Mouse (Mus musculus) heart, adult 8-10 months (tissue): ENCODE results near the gene Gnpat. TPM values are rescaled to one million over a fixed set of nuclear protein-coding genes. Genes with fewer than 3 reads are reported as not detected.

ENCODE experiments used
- DNase-seq: peaks from one replicate; pipeline ENCODE4 v3.0.0; 2022; ENCODE audit warnings: low spot score
- total RNA-seq, 4 experiments: library from RNA; stranded (reverse); gene quantifications; 2 replicates each; pipeline ENCODE4 v1.2.4; 2022

The Gnpat gene
- total RNA-seq, 4 experiments from 2014 or later: 184 to 202 (median 188) TPM

DNA sequence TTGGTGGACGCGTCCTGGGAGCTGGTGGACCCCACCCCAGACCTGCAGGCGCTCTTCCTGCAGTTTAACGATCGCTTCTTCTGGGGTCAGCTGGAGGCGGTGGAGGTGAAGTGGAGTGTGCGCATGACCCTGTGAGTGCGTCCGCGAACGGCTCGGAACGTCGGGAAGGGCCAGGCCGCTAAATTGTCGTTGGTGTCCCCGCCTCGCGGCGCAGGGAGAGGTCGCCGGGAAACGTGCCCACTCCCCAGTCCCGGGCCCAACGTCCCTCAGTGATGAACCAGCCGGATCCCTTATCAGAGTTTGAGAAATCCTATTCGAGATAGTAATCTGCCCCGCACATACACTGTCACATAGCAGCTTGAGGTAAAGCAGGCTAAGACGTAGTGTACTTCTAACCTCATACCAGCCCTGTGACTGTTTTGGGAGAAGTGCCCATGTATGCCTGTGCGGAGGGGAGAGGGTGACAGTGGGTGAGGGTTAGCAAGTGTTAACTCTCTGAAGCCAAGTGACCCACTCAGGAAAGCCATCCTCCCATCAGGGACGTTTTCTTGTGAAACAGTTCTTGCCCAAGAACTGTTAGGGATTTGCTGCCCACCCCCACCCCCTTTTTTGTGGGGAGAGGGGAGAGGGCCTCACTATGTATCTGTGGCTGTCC lies 35.5 kb downstream of the Gnpat start:
- DNase-seq: no peak

DNA sequence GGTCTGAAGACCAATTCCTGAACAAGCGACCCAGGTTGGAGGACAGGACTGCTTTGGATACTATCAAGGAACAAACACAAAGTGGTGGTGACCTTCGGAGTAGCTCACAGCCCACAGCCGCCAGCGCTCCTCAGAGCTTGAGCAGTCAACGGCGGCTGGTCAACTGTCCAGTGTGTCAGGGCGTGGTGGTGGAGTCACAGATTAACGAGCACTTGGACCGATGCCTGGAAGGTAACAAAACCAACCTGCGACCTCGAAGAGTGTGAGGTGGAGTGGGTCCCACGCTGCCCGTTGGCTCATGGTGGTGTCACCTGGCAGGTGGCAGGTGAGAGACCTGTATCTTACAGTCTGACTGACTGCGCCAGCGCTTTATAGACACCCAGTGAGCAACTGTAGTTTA lies 40.4 kb downstream of the Gnpat start:
- no peak for DNase-seq

GRCm38 (mm10) chr8:124905482-124905881 lies 42.6 kb downstream of the Gnpat start:
- DNase-seq: no peak

GRCm38 (mm10) chr8:124909936-124910335 lies 47.1 kb downstream of the Gnpat start:
- DNase-seq: peak; percentile 63

DNA sequence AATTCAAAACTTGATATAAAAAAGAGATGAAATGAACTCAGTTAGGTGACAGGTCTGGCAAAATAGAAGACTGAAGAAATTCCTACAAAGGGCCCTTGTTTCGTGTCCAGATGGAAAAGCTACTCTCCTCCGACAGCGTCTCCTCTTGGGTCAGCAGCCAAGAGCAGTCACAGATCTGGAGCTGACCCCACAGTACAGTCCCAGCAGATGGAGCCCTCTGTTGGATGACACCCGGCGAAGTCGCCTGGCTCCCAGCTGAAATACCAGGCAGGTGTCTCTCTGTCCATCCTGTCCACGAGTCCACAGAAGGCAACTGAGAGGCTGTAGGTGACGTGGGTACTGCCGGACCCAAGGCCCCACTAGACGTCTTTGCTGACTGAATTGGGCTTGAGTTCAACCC lies 47.5 kb downstream of the Gnpat start:
- DNase-seq: peak; percentile 31

DNA sequence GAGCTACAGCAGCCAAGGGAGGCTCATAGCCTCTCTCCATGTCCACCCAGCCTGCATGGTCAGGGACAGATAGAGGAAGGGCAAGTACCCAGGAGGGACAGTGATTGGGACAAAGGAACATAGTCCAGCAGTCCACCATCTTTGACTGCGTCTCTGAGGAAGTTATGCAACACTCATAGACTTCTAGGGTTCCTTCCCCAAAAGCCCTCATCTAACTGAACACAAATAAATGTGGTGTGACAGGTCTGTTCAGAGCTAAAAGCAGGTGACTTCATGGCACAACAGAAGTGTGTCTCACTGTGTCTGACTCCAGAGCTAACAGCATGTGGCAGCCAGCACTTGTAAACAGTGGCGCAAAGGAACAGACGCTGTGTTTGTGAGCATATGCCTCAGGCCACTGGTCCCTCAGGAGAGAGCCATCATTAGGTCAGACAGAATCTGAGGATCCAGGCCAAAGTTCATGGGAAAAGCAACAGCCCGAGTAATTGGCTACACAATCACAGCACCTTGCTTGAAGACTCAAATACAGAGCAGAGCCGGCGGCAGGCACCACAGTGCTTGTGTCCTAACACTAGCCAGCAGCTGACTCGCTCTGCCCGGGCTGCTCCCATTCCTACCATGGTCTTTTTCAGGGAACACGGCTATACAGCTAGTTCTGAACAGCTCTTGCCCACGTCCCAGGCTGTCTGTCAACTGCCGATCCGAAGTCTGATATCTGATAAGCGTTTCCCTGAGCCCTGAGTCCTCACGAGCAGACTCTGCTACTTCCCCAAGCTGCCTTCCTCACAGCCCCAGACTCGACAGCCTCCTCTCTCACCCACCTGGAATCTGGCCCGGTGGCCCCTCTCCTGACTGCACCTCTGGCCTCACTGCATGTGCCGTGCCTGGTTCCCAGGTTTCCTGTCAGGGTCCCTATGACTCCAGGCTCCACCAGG lies 49.4 kb downstream of the Gnpat start:
- no peak for DNase-seq

- no peak for DNase-seq
Observed at GRCm38 (mm10) chr8:124914061-124914460, 51.2 kb downstream of the Gnpat start.

GRCm38 (mm10) chr8:124917741-124918484 lies 55.1 kb downstream of the Gnpat start:
- DNase-seq: no peak

GRCm38 (mm10) chr8:124921369-124922279 lies 58.8 kb downstream of the Gnpat start:
- peak; percentile 47 for DNase-seq

- no peak for DNase-seq
Observed at GRCm38 (mm10) chr8:124922490-124923089, 59.8 kb downstream of the Gnpat start.

DNA sequence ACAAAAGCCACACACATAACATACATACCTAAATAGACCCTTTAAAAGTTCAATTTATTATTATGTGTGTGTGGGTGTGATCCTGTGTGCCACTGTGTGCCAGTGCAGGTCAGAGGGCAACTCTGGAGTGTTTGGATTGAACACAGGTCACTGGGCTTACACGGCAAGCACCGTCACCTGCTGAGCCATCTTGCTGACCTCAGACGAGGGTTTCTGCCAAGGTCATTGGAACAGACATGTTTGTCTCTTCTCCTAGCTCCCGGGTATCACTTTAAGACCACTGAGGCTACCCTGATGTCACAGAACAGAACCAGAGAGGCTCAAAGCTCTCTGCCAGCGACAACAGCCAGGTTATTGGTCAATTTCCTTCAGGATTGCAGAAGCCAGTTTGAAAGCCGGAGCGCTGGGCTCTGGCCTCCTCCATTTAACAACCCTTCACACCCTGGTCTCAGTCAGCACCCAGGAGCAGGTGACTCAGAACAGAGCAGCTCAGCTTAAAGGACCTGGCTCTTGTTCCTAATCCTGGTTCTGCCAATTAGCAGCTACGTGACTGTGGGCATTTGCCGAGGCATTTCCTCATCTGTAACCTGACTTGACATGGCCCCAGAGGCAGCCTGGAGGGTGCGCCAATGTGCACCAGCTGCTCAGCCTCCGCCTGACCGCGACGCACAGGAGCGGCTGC lies 61.3 kb downstream of the Gnpat start:
- peak; percentile 67 for DNase-seq

DNA sequence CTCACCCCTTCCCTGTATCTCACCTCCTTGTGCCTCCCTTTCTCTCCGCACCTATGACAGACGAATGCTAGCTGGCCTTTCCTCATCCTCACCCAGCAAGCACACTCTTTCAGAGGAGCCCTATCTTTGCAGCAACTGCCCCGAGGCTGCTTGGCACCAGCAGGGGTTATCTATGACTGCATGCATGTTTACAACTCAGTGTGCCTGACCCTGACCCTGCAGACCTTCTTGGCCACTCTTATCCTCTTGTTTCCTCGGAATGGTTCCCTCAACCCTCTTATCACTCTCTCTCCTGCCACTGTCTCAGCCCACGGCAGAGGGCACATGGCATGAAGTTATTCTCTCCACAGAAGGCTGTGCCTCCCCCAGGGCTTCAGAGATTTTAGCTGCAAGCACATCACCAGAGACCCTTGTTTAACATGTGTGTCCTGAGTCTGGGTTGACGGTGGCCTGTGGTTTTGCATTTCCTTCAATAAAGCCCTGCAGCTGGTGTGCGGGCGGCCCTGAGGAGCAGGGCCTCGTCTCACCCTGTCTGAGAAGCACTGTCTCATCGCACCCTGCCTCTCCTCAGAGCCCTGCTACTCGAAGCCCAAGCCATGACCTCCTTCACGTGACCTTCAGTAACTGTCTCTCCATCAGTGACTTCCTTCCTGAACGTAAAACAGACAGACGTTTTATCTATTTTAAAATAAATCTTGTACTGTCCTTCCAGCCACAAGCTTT lies 62.9 kb downstream of the Gnpat start:
- DNase-seq: no peak

GRCm38 (mm10) chr8:124926351-124926771 lies 63.5 kb downstream of the Gnpat start:
- no peak for DNase-seq

DNA sequence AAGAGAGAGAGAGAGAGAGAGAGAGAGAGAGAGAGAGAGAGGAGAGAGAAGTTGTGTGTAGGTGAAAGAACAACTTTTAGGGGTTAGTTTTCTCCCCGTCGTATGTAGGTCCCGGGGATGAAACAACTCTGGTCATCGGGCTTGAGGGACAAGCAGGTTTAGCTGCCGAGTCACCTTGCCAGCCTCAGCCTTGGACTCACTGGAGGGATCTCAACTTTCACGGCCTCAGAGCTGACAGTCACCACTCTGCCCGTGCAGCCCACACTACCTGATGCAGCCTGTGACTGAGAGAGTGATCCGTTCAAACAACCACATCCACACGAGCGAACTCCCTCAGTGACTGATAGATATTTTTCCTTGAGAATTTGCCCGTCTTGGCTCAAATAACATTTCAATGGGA lies 66.2 kb downstream of the Gnpat start:
- DNase-seq: no peak

DNA sequence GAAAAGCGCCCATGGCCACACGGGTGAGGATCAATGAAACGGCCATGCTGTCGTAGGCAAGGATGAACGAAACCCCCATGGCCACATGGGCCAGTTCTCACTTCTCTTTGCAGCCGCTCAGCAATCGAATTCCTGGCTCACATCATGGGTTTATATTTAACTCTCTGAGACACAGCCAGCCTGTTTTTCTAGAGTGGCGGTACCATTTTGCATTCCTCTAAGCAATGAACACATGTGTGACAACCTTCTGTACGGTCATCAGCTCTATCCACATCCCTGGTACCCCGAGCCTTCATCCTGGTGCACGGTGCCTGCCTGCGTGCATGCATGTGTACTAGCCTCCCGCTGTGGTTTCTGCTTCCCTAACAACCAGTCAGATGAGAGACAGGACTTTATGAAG lies 67.3 kb downstream of the Gnpat start:
- DNase-seq: no peak

DNA sequence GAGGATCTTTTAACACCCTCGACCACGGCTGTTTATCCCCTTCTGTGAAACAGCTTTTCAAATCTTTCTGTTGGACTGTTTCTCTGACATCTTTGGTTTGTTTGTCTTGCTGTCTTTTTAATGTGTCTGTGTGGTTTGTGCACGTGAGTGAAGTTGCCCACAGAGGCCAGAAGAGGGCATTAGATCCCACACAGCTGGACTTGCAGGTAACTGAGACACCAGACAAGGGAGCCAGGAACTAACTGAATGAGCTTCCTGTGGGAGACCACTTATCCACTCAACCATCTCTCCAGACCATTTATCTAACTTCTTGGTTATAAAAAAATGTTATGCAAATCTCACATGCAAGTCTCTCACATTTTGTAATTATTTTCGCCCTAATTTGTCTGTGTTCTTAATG lies 67.8 kb downstream of the Gnpat start:
- no peak for DNase-seq

DNA sequence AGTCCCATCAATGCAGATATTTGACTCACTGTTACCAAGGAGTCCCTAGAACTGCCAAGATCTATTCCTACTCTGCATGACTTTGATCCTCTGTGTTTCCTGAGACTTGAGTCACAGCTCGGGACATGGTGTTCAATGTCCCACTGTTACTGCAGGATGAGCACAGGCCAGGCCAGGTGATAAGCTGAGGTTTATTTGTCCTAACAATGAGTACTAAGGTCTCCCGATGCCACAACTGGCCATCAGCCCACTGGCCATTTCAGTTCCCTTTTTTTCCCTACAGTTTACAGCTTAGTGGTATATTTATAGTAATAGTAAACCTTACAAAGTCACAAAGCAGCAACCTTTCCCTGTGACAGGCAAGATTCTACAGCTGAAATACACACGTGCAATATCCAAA lies 69.6 kb downstream of the Gnpat start:
- DNase-seq: no peak

GRCm38 (mm10) chr8:124935116-124935515 lies 72.3 kb downstream of the Gnpat start:
- DNase-seq: no peak

GRCm38 (mm10) chr8:124936699-124937098 lies 73.9 kb downstream of the Gnpat start:
- DNase-seq: no peak
